Mouse (Mus musculus) CD4-positive, CD25-positive, alpha-beta regulatory T cell, adult 4 months (primary cell): ENCODE data around the gene Rsl24d1. TPM values are rescaled to one million over a fixed set of nuclear protein-coding genes. Genes with fewer than 3 reads are reported as not detected.
A peak's percentile ranks its signal among the peaks of the same experiment; 100 is the strongest.
"Not testable (repeated sequence)": the region's sequence is repeated elsewhere in the genome, so short reads cannot be mapped to it uniquely, and the experiment has no call there.

ENCODE experiments used
- ATAC-seq: one replicate; pipeline ENCODE4 v1.8.0; 2017
- polyA plus RNA-seq, 2 experiments: library from polyadenylated mRNA; unstranded; fragments of 100-300 nt; shearing (Covaris generic); gene quantifications; one replicate each; pipeline ENCODE4 v1.2.1; 2017

Gene Rsl24d1
- polyA plus RNA-seq, result 10 to 100 TPM; 78.8 to 89.1 TPM

GRCm38 (mm10) chr9:73112919-73113906 is at the start of gene Rsl24d1:
Gene Rsl24d1 (plus strand): TSS chr9:73113426.
- ATAC-seq, result peak; percentile 99

DNA sequence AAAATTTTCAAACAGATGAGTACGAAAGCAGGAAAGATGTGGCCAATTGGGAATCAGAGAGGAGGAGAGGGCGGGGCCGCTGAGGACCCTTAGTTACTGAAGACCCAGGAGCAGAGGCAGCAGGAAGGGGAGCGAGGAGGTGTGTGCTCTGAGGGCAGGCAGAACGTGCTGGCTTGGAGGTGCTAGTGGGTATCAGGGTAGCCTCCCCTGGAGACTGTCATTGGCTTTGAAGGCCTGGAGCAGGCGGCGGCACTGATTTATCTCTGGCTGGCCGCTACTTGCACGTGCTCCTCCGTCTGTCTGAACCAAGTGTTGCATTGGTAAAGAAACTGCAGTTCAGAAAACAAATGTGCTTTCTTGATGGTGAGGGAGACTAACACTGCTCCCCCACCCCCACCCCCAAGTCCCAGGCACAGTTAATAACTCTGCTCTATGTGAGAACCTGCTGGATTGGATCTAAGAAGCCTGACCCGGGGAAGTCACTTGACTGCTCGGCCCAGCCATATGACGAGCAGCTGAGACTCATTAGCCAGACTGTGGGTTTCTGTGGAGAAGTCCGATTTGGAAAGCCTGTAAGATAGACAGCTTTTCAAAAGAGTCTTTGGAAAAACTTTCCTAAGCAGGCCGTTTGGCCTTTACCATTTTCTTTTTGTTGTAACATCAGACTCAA is 49.5 kb upstream of the Rsl24d1 start:
- no peak for ATAC-seq

GRCm38 (mm10) chr9:73067086-73067485 is 46.1 kb upstream of the Rsl24d1 start:
- ATAC-seq, result no peak

DNA sequence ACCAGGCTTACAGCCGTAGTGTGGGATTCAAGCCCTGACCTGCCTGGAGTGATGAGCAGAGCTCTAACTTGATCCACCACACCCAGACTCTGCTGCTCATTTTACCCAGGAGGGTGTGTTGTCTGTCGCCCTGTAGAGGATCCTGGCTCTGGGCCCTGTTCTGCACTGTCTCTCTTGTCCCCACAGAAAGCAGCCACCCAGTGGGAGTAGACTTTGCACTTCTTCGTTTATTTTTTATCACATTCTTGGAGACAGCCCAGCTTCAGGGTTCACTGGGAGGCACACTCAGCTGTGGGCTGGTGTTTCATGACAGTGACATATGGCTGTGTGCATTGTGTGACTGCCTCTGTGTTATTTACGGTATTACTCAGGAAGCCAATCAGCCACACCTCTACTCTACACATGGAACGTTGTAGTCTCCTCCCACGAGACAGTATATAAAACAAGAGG is 45.0 kb upstream of the Rsl24d1 start:
- peak; percentile 25 for ATAC-seq

- ATAC-seq, result no peak
Measured at GRCm38 (mm10) chr9:73068688-73069087, 44.5 kb upstream of the Rsl24d1 start.

GRCm38 (mm10) chr9:73070971-73071659 is 42.1 kb upstream of the Rsl24d1 start:
- ATAC-seq, result peak; percentile 53

DNA sequence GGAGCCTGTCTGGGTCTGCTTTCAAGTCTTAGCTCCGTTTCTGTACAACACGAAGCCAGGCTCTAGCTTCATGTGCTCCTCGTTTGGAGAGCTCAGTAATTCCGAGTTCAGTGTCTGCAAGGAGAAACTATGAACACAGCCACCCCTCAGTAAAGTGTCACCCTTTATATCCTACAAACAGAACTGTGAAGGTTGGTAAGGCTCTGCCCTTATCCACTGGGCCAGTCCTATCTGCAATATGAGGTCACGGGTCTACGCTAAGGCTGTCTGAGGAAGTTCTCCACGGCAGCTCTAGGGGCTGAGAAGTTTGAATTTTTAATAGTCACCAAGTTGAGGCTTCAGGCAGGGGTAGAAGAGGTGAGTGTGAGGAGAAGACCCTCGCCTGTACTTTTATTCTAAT is 40.8 kb upstream of the Rsl24d1 start:
- no peak for ATAC-seq

DNA sequence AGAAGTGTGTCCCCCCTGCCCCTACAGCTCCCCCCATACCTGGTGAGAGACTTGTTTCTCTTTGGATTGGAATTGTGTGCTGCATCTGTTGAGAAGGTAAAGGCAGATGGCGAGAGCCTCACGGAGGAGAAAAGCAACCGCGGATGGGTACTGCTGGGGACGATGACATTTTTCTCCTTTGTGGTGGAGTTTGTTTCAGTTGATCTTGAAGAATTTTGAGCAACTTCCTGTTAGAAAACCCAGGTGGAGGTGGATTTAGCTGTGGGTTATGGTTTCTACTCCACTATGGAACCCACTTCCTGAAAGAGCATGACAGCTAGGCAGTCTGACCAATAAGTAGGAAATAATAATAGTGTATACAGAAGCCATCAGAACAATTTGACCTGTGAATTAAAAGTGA is 40.1 kb upstream of the Rsl24d1 start:
- ATAC-seq, result peak; percentile 78

DNA sequence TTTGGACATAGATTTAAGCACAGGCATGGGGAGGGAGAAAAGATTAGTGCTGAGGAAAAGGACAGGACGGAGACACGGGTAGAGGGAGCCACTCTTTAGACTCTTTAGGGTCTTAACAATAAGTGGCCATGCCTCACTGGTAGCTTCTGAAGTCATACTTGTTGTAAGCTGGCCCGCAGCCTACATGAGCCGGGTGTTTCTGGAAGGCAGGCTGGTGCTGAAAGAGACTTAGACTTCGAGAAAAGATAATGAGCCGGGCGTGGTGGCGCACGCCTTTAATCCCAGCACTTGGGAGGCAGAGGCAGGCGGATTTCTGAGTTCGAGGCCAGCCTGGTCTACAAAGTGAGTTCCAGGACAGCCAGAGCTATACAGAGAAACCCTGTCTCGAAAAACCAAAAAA is 33.9 kb upstream of the Rsl24d1 start:
- not testable (repeated sequence) for ATAC-seq

- peak; percentile 33 for ATAC-seq
Measured at GRCm38 (mm10) chr9:73079801-73080325, 33.4 kb upstream of the Rsl24d1 start.

GRCm38 (mm10) chr9:73082291-73083000 is 30.8 kb upstream of the Rsl24d1 start:
- no peak for ATAC-seq

DNA sequence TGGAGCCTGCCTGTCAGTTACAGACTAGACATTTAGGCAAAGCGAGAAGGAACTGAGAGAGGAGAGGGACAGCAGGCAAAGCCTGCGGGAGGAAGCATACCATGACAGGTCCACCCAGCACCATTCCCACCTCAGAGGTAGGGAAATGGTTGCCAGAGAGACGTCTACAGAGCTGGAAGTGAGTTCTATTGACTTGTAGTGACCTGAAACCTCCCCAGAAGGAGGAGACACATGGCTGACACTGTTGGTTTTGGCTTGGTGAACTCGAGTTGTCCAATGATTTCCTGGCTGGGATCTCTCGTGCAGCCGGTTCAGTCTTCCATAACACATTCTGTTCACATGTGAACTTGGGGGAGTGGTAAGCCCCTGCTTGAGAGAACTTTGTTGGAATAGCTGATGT is 29.3 kb upstream of the Rsl24d1 start:
- no peak for ATAC-seq

- ATAC-seq, result no peak
Measured at GRCm38 (mm10) chr9:73085845-73086244, 27.4 kb upstream of the Rsl24d1 start.

DNA sequence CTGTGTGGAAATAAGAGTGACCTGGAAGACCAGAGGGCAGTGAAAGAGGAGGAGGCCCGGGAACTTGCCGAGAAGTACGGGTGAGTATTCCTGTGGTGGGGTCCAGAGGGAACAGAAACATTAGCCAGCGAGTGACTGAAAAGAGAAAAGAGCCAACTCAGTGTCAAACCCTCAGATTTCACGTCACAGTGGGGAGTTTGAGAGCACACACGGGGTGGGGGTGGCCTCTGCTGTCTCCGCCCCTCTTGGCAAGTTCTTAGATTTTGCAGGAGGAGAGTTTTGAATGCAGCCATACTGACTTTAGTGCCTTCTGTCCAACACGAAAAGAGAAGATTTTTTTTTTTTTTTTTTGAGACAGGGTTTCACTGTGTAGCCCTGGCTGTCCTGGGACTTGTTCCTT is 26.1 kb upstream of the Rsl24d1 start:
- no peak for ATAC-seq

DNA sequence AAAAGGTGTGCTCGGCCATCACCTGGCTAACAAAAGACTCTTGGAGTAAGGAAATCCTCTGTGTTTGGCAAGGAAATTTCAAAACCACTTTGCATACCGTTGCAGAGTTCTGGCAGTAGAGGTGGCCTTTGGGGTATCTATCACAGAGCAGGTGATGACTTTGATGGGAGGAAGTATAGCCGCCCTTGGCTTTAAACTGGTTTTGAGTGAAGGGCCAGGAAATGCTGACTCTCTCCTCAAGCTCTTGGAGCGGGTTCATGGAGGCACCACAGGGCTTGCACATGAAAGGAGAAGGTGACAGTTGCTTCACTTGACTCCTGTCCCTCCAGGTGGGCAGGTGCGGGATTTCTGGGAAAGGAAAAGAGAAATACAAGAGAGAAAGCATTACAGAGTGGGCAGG is 25.6 kb upstream of the Rsl24d1 start:
- no peak for ATAC-seq

DNA sequence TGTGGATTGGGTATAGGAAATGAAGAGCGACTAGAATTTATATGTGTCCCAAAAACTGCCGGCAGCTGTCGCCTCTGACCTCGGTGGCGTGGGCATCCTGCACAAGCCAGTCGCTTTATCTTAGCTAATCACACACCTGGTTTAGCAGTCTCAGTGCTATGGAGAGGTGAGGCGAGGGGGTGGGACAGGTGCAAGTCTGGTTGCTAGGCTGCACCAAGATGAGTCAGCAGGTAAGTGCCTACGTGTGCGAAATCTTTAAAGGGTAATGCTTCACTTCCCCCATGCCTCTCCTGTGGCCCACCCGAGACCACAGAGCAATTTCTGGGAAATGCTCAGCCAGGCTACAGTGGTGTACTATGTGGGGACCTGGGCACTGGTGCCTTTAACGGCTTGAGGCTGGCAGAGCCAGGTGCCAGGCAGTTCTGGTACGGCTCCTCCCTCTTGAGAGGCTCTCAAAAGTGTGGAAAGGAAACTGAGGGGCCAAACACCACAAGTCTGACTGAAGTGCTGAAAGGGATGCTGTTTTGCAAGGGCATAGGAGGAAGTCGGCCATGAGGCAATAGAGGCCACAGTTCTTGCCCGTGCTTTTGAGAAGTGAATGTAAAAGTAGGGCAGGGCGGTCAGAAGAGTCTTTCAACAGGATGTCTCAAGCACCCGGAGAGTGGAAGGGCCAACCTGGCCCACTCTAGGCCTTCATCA is 23.9 kb upstream of the Rsl24d1 start:
- peak; percentile 74 for ATAC-seq

- ATAC-seq, result no peak
Measured at GRCm38 (mm10) chr9:73090121-73090520, 23.1 kb upstream of the Rsl24d1 start.

DNA sequence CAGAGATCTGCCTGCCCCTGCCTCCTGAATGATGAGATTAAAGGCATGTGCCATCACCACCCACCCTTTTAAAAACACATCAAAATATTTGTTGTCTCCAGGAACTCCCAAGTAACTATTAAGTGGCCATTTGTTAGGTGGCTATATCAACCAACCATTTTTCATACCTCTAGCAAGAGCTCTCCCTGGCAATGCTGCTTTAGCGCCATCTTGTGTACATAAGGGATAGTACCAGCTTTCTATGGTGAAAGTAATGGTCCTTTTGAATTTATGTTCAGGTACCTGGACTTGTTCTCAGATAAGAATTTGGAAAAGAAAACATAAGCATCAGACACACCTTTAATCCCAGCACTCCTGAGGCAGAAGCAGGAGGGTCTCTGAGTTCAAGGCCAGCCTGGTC is 21.5 kb upstream of the Rsl24d1 start:
- ATAC-seq, result peak; percentile 67

DNA sequence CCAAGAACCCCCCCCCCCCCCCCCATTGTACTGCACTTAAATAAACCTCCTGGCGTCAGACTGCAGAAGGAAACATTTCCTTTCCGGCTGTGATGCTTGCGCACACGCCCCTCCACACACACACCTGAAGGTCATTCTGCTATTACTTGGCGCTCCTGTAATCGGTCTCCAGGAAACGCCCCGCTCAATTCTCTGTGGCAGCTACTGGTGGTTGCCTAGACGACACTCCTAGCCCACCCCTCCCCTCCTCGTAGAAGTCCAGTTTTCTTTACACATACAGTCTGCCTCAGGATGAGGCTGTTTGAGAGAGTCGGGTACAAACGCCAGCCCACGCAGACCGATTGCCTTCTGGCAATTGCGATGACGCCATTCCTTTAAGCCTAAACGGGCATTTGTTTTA is 18.6 kb upstream of the Rsl24d1 start:
- no peak for ATAC-seq

DNA sequence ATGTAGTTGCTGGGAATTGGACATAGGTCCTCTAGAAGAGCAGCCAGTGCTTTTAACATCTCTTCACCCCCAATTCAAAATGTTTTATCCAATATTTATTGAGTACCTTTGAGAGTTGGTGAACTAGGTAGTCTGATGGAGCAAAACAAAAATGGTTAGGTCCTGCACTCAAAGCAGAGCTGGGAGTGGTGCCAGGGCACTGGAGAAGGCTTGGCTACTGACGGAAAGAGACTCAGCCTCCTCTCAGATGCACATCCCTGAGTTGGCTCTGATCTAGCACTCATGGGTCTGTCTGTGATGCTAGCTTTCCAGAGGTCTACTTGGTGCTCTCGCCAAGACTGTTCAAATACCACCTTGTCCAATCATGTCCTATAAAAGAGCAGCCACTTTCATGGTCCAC is 15.3 kb upstream of the Rsl24d1 start:
- no peak for ATAC-seq

DNA sequence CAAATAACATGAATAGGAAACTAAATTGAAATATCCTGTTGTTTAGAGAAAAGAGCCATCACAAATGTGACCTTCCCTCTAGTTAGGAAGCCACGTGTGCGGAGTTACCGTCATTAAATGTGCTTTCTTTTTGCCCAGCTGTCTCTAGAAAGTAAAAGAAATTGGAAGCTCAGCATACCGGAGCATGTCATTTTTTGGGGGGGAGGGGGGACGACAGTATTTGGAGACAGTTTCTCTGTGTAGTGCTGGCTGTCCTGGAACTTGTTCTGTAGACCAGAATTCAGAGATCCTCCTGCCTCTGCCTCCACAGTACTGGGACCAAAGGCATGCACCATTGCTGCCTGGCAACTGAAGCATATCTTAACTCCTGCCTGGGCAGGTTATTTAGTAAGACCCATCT is 11.7 kb upstream of the Rsl24d1 start, which contains the start of gene Khdc3:
Khdc3 (plus strand) TSS at position 301 of the 400 bp plus-strand sequence.
- ATAC-seq, result no peak
